In genomic region chr19:12465530-12466144, GRCm38 (mm10) we compare ENCODE assay signal across 21 mouse cellular contexts. TPM values are rescaled to one million over a fixed set of nuclear protein-coding genes. Genes with fewer than 3 reads are reported as not detected.
DNase-seq lines count a peak whose midpoint lies in the region; ATAC-seq and TF ChIP-seq lines count a peak whose summit lies in the region.
"Had no signal": no experiment of that assay in that cellular context is flagged by ENCODE, and none has a peak within 500 bp of the region (broad histone marks: within the 10 kb centered on the region; RNA-seq: fewer than 3 reads in every experiment).

No protein-coding gene starts in this region.

- no peaks in the 10 kb centered on the region for H3K36me3 ChIP-seq in hindbrain, embryonic 11.5 days (ENCODE audit: control insufficient read depth, insufficient read depth, low read length)
- H3K36me3 ChIP-seq in hindbrain, postnatal 0 days (ENCODE audit: insufficient read depth, low read length) = peaks cover 15% of the 10 kb centered on the region; the same call in 1 of the 2 replicates
- peaks cover 18% of the 10 kb centered on the region for H3K36me3 ChIP-seq in midbrain, embryonic 11.5 days (ENCODE audit: control insufficient read depth, insufficient read depth, low read length)
- H3K36me3 ChIP-seq in midbrain, embryonic 15.5 days (replicated peaks) = peaks cover 19% of the 10 kb centered on the region
- H3K36me3 ChIP-seq in hindbrain, embryonic 16.5 days (ENCODE audit: control insufficient read depth, insufficient read depth, low read length) = peaks cover 15% of the 10 kb centered on the region
- H3K36me3 ChIP-seq: heart, embryonic 12.5 days had no signal

- ATAC-seq in hindbrain, embryonic 11.5 days (ENCODE audit: low FRiP score) = peak; percentile 53; the same call in 1 of the 2 replicates
- no peak for ATAC-seq in hindbrain, postnatal 0 days
- peak; percentile 47 for ATAC-seq in midbrain, embryonic 11.5 days (ENCODE audit: low FRiP score)
- ATAC-seq in midbrain, embryonic 15.5 days (replicated peaks) = no peak; the same call in 1 of the 2 replicates
- ATAC-seq in hindbrain, embryonic 16.5 days = 0 out of 2 replicates have a peak, but pooled peaks have one; percentile 32

- no peak overlapping the region for H3K27ac ChIP-seq in hindbrain, embryonic 11.5 days (ENCODE audit: low read depth, low read length)
- H3K27ac ChIP-seq in hindbrain, postnatal 0 days = no peak overlapping the region
- H3K27ac ChIP-seq in midbrain, embryonic 11.5 days (ENCODE audit: low read depth, low read length) = no peak overlapping the region
- H3K27ac ChIP-seq in midbrain, embryonic 15.5 days = no peak overlapping the region
- peak overlapping the region; percentile 29; the same call in 1 of the 2 replicates for H3K27ac ChIP-seq in bone marrow, adult 2 months (ENCODE audit: control insufficient read depth, insufficient read depth, low read depth, low read length, poor library complexity)
- H3K27ac ChIP-seq in hindbrain, embryonic 16.5 days (ENCODE audit: low read depth, low read length) = no peak overlapping the region
- H3K27ac ChIP-seq: kidney, postnatal 0 days; layer of hippocampus, adult 2 months; left cerebral cortex, adult 2 months; liver, embryonic 13.5 days; stomach, embryonic 15.5 days had no signal

- no peak overlapping the region for H3K9ac ChIP-seq in hindbrain, embryonic 11.5 days (ENCODE audit: low read depth, low read length)
- H3K9ac ChIP-seq in hindbrain, postnatal 0 days (replicated peaks; ENCODE audit: low read length) = no peak overlapping the region
- no peak overlapping the region for H3K9ac ChIP-seq in midbrain, embryonic 11.5 days (ENCODE audit: low read length)
- no peak overlapping the region for H3K9ac ChIP-seq in midbrain, embryonic 15.5 days
- H3K9ac ChIP-seq in hindbrain, embryonic 16.5 days (ENCODE audit: low read depth, low read length) = no peak overlapping the region
- H3K9ac ChIP-seq: heart, embryonic 12.5 days; liver, embryonic 13.5 days; stomach, embryonic 15.5 days had no signal

- no peaks in the 10 kb centered on the region; the same call in 1 of the 2 replicates for H3K4me1 ChIP-seq in hindbrain, embryonic 11.5 days (replicated peaks; ENCODE audit: control insufficient read depth, insufficient read depth, low read length)
- H3K4me1 ChIP-seq in hindbrain, postnatal 0 days (ENCODE audit: insufficient read depth, low read length) = no peaks in the 10 kb centered on the region
- peaks cover 4% of the 10 kb centered on the region; the same call in 1 of the 2 replicates for H3K4me1 ChIP-seq in midbrain, embryonic 11.5 days (ENCODE audit: control insufficient read depth, insufficient read depth, low read length)
- no peaks in the 10 kb centered on the region for H3K4me1 ChIP-seq in midbrain, embryonic 15.5 days
- H3K4me1 ChIP-seq in bone marrow, adult 2 months (ENCODE audit: control insufficient read depth, insufficient read depth, low read length) = peaks cover 7% of the 10 kb centered on the region; the same call in 1 of the 2 replicates
- no peaks in the 10 kb centered on the region for H3K4me1 ChIP-seq in hindbrain, embryonic 16.5 days (ENCODE audit: control insufficient read depth, insufficient read depth, low read depth, low read length)
- H3K4me1 ChIP-seq: liver, embryonic 13.5 days; stomach, embryonic 15.5 days had no signal

- 93% methylated on average over 10 of the region's 10 CpGs for WGBS in hindbrain, embryonic 11.5 days
- 94% methylated on average over 10 of the region's 10 CpGs for WGBS in hindbrain, postnatal 0 days
- 92% methylated on average over 10 of the region's 10 CpGs for WGBS in midbrain, embryonic 11.5 days
- 94% methylated on average over 10 of the region's 10 CpGs for WGBS in midbrain, embryonic 15.5 days
- 78% methylated on average over 10 of the region's 10 CpGs for WGBS in bone marrow, adult 2 months
- WGBS in hindbrain, embryonic 16.5 days = 91% methylated on average over 10 of the region's 10 CpGs

- no peak for TF ChIP-seq POLR2A in bone marrow, adult 2 months (IDR thresholded peaks at IDR 0.05; ENCODE audit: borderline replicate concordance, control insufficient read depth, low read depth, low read length)

- DNase-seq in hindbrain, embryonic 11.5 days (ENCODE audit: low spot score) = no peak
- no peak for DNase-seq in hindbrain, postnatal 0 days (ENCODE audit: low spot score)
- no peak for DNase-seq in midbrain, embryonic 11.5 days (ENCODE audit: low spot score, missing footprints)
- no peak for DNase-seq in right cerebral cortex, postnatal 36 days (ENCODE audit: low spot score in 2 of 2)
- DNase-seq: liver, embryonic 13.5 days had no signal

- no peaks in the 10 kb centered on the region for H3K27me3 ChIP-seq in hindbrain, embryonic 11.5 days (ENCODE audit: control insufficient read depth, insufficient read depth, low read length)
- no peaks in the 10 kb centered on the region for H3K27me3 ChIP-seq in hindbrain, postnatal 0 days (ENCODE audit: insufficient read depth, low read length)
- H3K27me3 ChIP-seq in midbrain, embryonic 11.5 days (ENCODE audit: control insufficient read depth, insufficient read depth, low read length) = no peaks in the 10 kb centered on the region
- H3K27me3 ChIP-seq in midbrain, embryonic 15.5 days (replicated peaks) = no peaks in the 10 kb centered on the region
- H3K27me3 ChIP-seq in hindbrain, embryonic 16.5 days (replicated peaks; ENCODE audit: control insufficient read depth, insufficient read depth, low read length) = no peaks in the 10 kb centered on the region
- H3K27me3 ChIP-seq: heart, embryonic 12.5 days; liver, embryonic 13.5 days; stomach, embryonic 15.5 days had no signal

- no peak overlapping the region for H3K4me3 ChIP-seq in hindbrain, embryonic 11.5 days (ENCODE audit: low read depth, low read length)
- H3K4me3 ChIP-seq in hindbrain, postnatal 0 days (ENCODE audit: low read length) = no peak overlapping the region
- no peak overlapping the region for H3K4me3 ChIP-seq in midbrain, embryonic 11.5 days (ENCODE audit: low read depth, low read length)
- no peak overlapping the region for H3K4me3 ChIP-seq in midbrain, embryonic 15.5 days
- peak overlapping the region; percentile 46 for H3K4me3 ChIP-seq in bone marrow, adult 2 months (replicated peaks; ENCODE audit: control insufficient read depth, low read depth, low read length)
- H3K4me3 ChIP-seq in hindbrain, embryonic 16.5 days (ENCODE audit: low read length) = no peak overlapping the region
- H3K4me3 ChIP-seq: heart, embryonic 12.5 days; layer of hippocampus, adult 2 months; left cerebral cortex, adult 2 months; liver, embryonic 13.5 days; myocyte; stomach, embryonic 15.5 days had no signal

- TF ChIP-seq CTCF in hindbrain, postnatal 0 days (IDR thresholded peaks at IDR 0.05; ENCODE audit: low read depth) = no peak
- no peak for TF ChIP-seq CTCF in bone marrow, adult 2 months (IDR thresholded peaks at IDR 0.05; ENCODE audit: control insufficient read depth, insufficient read depth, low read length)

- no peaks in the 10 kb centered on the region for H3K9me3 ChIP-seq in hindbrain, embryonic 11.5 days (ENCODE audit: control insufficient read depth, low read length)
- H3K9me3 ChIP-seq in hindbrain, postnatal 0 days (ENCODE audit: low read length) = no peaks in the 10 kb centered on the region
- H3K9me3 ChIP-seq in midbrain, embryonic 11.5 days (ENCODE audit: control insufficient read depth, low read length) = no peaks in the 10 kb centered on the region
- no peaks in the 10 kb centered on the region for H3K9me3 ChIP-seq in midbrain, embryonic 15.5 days
- H3K9me3 ChIP-seq in hindbrain, embryonic 16.5 days (ENCODE audit: control insufficient read depth, low read length) = no peaks in the 10 kb centered on the region
- H3K9me3 ChIP-seq: heart, embryonic 12.5 days; liver, embryonic 13.5 days; stomach, embryonic 15.5 days had no signal

- no peak overlapping the region for H3K4me2 ChIP-seq in hindbrain, embryonic 11.5 days (replicated peaks; ENCODE audit: low read depth, low read length)
- H3K4me2 ChIP-seq in hindbrain, postnatal 0 days (ENCODE audit: low read depth, low read length) = no peak overlapping the region
- no peak overlapping the region for H3K4me2 ChIP-seq in midbrain, embryonic 11.5 days
- no peak overlapping the region for H3K4me2 ChIP-seq in midbrain, embryonic 15.5 days
- H3K4me2 ChIP-seq in hindbrain, embryonic 16.5 days (ENCODE audit: low read length) = no peak overlapping the region
- H3K4me2 ChIP-seq: heart, embryonic 12.5 days; liver, embryonic 13.5 days; stomach, embryonic 15.5 days had no signal

RNA-seq across cellular contexts. Expression of gene Mpeg1, which starts 5.1 kb away (rescaled TPM):
- 0.60 and 1.0 TPM in 2 replicates for polyA plus RNA-seq in hindbrain, embryonic 11.5 days (2014; fragmentation: Nextera tagmentation; extraction: Ambion mirVana)
- total RNA-seq in hindbrain, postnatal 0 days (2014; rRNA removed) = 2.5 and 3.1 TPM in 2 replicates
- 1.0 and 1.2 TPM in 2 replicates for polyA plus RNA-seq in hindbrain, postnatal 0 days (2015; fragmentation: Nextera tagmentation; extraction: Ambion mirVana)
- 0.90 and 1.1 TPM in 2 replicates for polyA plus RNA-seq in midbrain, embryonic 11.5 days (2014; fragmentation: Nextera tagmentation; extraction: Ambion mirVana)
- polyA plus RNA-seq in midbrain, embryonic 15.5 days (2015; fragmentation: Nextera tagmentation; extraction: Ambion mirVana) = 0.62 and 0.73 TPM in 2 replicates
- polyA plus RNA-seq in bone marrow, adult 2 months (2011; ENCODE audit: insufficient read depth, insufficient read length, low replicate concordance, missing spikeins) = 20.5 and 54.7 TPM in 2 replicates
- polyA plus RNA-seq in hindbrain, embryonic 16.5 days (2015; fragmentation: Nextera tagmentation; extraction: Ambion mirVana) = 0.66 and 0.77 TPM in 2 replicates

RNA-seq across cellular contexts. Expression of gene Dtx4, which starts 35.6 kb away (rescaled TPM):
- polyA plus RNA-seq in hindbrain, embryonic 11.5 days (2014; fragmentation: Nextera tagmentation; extraction: Ambion mirVana) = 55.4 and 66.1 TPM in 2 replicates
- total RNA-seq in hindbrain, postnatal 0 days (2014; rRNA removed) = 54.7 and 55.6 TPM in 2 replicates
- 23.3 and 24.6 TPM in 2 replicates for polyA plus RNA-seq in hindbrain, postnatal 0 days (2015; fragmentation: Nextera tagmentation; extraction: Ambion mirVana)
- polyA plus RNA-seq in midbrain, embryonic 11.5 days (2014; fragmentation: Nextera tagmentation; extraction: Ambion mirVana) = 62.0 and 64.3 TPM in 2 replicates
- 43.3 and 43.4 TPM in 2 replicates for polyA plus RNA-seq in midbrain, embryonic 15.5 days (2015; fragmentation: Nextera tagmentation; extraction: Ambion mirVana)
- polyA plus RNA-seq in bone marrow, adult 2 months (2011; ENCODE audit: insufficient read depth, insufficient read length, low replicate concordance, missing spikeins) = 2.3 and 6.7 TPM in 2 replicates
- polyA plus RNA-seq in hindbrain, embryonic 16.5 days (2015; fragmentation: Nextera tagmentation; extraction: Ambion mirVana) = 32.7 and 39.2 TPM in 2 replicates

RNA-seq across cellular contexts. Expression of gene Pfpl, which starts 37.9 kb away (rescaled TPM):
- polyA plus RNA-seq in hindbrain, embryonic 11.5 days (2014; fragmentation: Nextera tagmentation; extraction: Ambion mirVana) = not detected in 2 replicates
- total RNA-seq in hindbrain, postnatal 0 days (2014; rRNA removed) = not detected in 2 replicates
- polyA plus RNA-seq in hindbrain, postnatal 0 days (2015; fragmentation: Nextera tagmentation; extraction: Ambion mirVana) = not detected in 2 replicates
- polyA plus RNA-seq in midbrain, embryonic 11.5 days (2014; fragmentation: Nextera tagmentation; extraction: Ambion mirVana) = not detected in 2 replicates
- polyA plus RNA-seq in midbrain, embryonic 15.5 days (2015; fragmentation: Nextera tagmentation; extraction: Ambion mirVana) = not detected in 2 replicates
- polyA plus RNA-seq in bone marrow, adult 2 months (2011; ENCODE audit: insufficient read depth, insufficient read length, low replicate concordance, missing spikeins) = not detected in 2 replicates
- polyA plus RNA-seq in hindbrain, embryonic 16.5 days (2015; fragmentation: Nextera tagmentation; extraction: Ambion mirVana) = not detected in 2 replicates
- total RNA-seq: adrenal gland, postnatal 25 days; ES-E14; gastrocnemius, adult 18-20 months; heart, postnatal 36 days; layer of hippocampus, adult 2 months; left cerebral cortex, adult 2 months had no signal
- polyA plus RNA-seq: gonadal fat pad, adult 2 months; heart, embryonic 12.5 days; intestine, postnatal 0 days; kidney, postnatal 0 days; limb, embryonic 11.5 days; liver, embryonic 13.5 days; stomach, embryonic 15.5 days had no signal

RNA-seq across cellular contexts. Expression of gene Olfr1441, which starts 48.4 kb away (rescaled TPM):
- polyA plus RNA-seq in hindbrain, embryonic 11.5 days (2014; fragmentation: Nextera tagmentation; extraction: Ambion mirVana) = not detected in 2 replicates
- not detected in 2 replicates for total RNA-seq in hindbrain, postnatal 0 days (2014; rRNA removed)
- polyA plus RNA-seq in hindbrain, postnatal 0 days (2015; fragmentation: Nextera tagmentation; extraction: Ambion mirVana) = not detected in 2 replicates
- polyA plus RNA-seq in midbrain, embryonic 11.5 days (2014; fragmentation: Nextera tagmentation; extraction: Ambion mirVana) = not detected in 2 replicates
- not detected in 2 replicates for polyA plus RNA-seq in midbrain, embryonic 15.5 days (2015; fragmentation: Nextera tagmentation; extraction: Ambion mirVana)
- not detected in 2 replicates for polyA plus RNA-seq in bone marrow, adult 2 months (2011; ENCODE audit: insufficient read depth, insufficient read length, low replicate concordance, missing spikeins)
- polyA plus RNA-seq in hindbrain, embryonic 16.5 days (2015; fragmentation: Nextera tagmentation; extraction: Ambion mirVana) = not detected in 2 replicates
- total RNA-seq: adrenal gland, postnatal 25 days; gastrocnemius, adult 18-20 months; heart, postnatal 36 days; layer of hippocampus, adult 2 months; left cerebral cortex, adult 2 months had no signal
- polyA plus RNA-seq: gonadal fat pad, adult 2 months; heart, embryonic 12.5 days; intestine, postnatal 0 days; kidney, postnatal 0 days; limb, embryonic 11.5 days; liver, embryonic 13.5 days; myocyte; stomach, embryonic 15.5 days had no signal

Comparison
In these comparisons a context has a peak if more than half of its experiments do, and no peak if none do; other contexts are left out.
1. ATAC-seq: peak in hindbrain, embryonic 11.5 days (single experiment), midbrain, embryonic 11.5 days (single experiment) and hindbrain, embryonic 16.5 days (single experiment); none in hindbrain, postnatal 0 days (single experiment) and midbrain, embryonic 15.5 days (single experiment).